Mouse (Mus musculus) liver, embryonic 18 days (tissue): ENCODE measurements around the gene Col5a3. TPM values are rescaled to one million over a fixed set of nuclear protein-coding genes. Genes with fewer than 3 reads are reported as not detected.

Experiments used
- polyA plus RNA-seq: library from polyadenylated mRNA; depleted of rRNA; stranded (reverse); fragments of >200 nt; gene quantifications from 2 replicates; pipeline ENCODE4 v1.2.3, GENCODE M21; 2012; rRNA removed

The Col5a3 gene
- 1.7 and 1.8 TPM in 2 replicates for polyA plus RNA-seq

GRCm38 (mm10) chr9:20814521-20815272 is at the start of gene Col5a3:
Gene Col5a3, minus strand, starts transcription at chr9:20815067.

GRCm38 (mm10) chr9:20818236-20818635 is 3.4 kb upstream of the Col5a3 start, which contains the start of gene Rdh8:
Gene Rdh8, plus strand, starts transcription at chr9:20818503.

GRCm38 (mm10) chr9:20746017-20746660 is 68.7 kb downstream of the Col5a3 start, which contains the start of gene Olfm2:
Gene Olfm2, minus strand, starts transcription at chr9:20746349.

Other genes starting within 250 kb of the Col5a3 start
- gene Zfp846, start 233.8 kb downstream of the Col5a3 start, polyA plus RNA-seq = 1.7 and 1.8 TPM in 2 replicates
- gene Ubl5, start 172.2 kb downstream of the Col5a3 start, polyA plus RNA-seq = 171 and 176 TPM in 2 replicates
- gene Fbxl12, start 170.3 kb downstream of the Col5a3 start, polyA plus RNA-seq = 10.4 and 11.7 TPM in 2 replicates
- 8.7 and 8.8 TPM in 2 replicates for gene Pin1, start 163.0 kb downstream of the Col5a3 start, polyA plus RNA-seq
- 0.18 and 0.23 TPM in 2 replicates for gene Olfm2, start 68.7 kb downstream of the Col5a3 start, polyA plus RNA-seq
- not detected in 2 replicates for gene Rdh8, start 3.4 kb upstream of the Col5a3 start, polyA plus RNA-seq
- 39.6 and 46.0 TPM in 2 replicates for gene A230050P20Rik, start 53.6 kb upstream of the Col5a3 start, polyA plus RNA-seq
- gene Angptl6, start 64.7 kb upstream of the Col5a3 start, polyA plus RNA-seq = 12.0 and 12.6 TPM in 2 replicates
- 46.3 and 57.8 TPM in 2 replicates for gene Ppan, start 73.1 kb upstream of the Col5a3 start, polyA plus RNA-seq
- 76.5 and 83.2 TPM in 2 replicates for gene Eif3g, start 83.6 kb upstream of the Col5a3 start, polyA plus RNA-seq
- 25.1 and 28.7 TPM in 2 replicates for gene Dnmt1, start 144.8 kb upstream of the Col5a3 start, polyA plus RNA-seq
- 1.5 and 1.7 TPM in 2 replicates for gene S1pr2, start 161.7 kb upstream of the Col5a3 start, polyA plus RNA-seq
- 26.8 and 27.0 TPM in 2 replicates for gene Mrpl4, start 187.7 kb upstream of the Col5a3 start, polyA plus RNA-seq
- 10.1 and 10.5 TPM in 2 replicates for gene Icam1, start 200.9 kb upstream of the Col5a3 start, polyA plus RNA-seq
- gene Icam4, start 214.3 kb upstream of the Col5a3 start, polyA plus RNA-seq = 20.4 and 20.9 TPM in 2 replicates
- gene Icam5, start 217.0 kb upstream of the Col5a3 start, polyA plus RNA-seq = 0.29 and 0.32 TPM in 2 replicates